Comparison of ENCODE assay signal across 20 mouse cellular contexts in genomic region chr4:89279641-89280040, GRCm38 (mm10). TPM values are rescaled to one million over a fixed set of nuclear protein-coding genes. Genes with fewer than 3 reads are reported as not detected.
DNase-seq lines count a peak whose midpoint lies in the region; ATAC-seq lines count a peak whose summit lies in the region.
"Had no signal": no experiment of that assay in that cellular context is flagged by ENCODE, and none has a peak within 500 bp of the region (broad histone marks: within the 10 kb centered on the region; RNA-seq: fewer than 3 reads in every experiment).

No protein-coding gene starts in this region.

- peak; percentile 10 for DNase-seq in neural tube, embryonic 11.5 days (ENCODE audit: low spot score)
- DNase-seq in heart, postnatal 10 days: no peak
- DNase-seq: adrenal gland, adult 2 months; adrenal gland, postnatal 10 days; adrenal gland, postnatal 25 days; cerebellum, adult 11-12 months; cerebellum, adult 2 months; cerebellum, adult 9-10 months; cerebellum, postnatal 25 days; forebrain, postnatal 0 days had no signal

- 0% methylated on average over 2 of the region's 2 CpGs for WGBS in neural tube, embryonic 11.5 days
- WGBS in neural tube, embryonic 15.5 days: 0% methylated on average over 2 of the region's 2 CpGs

- no peak overlapping the region for H3K4me2 ChIP-seq in neural tube, embryonic 11.5 days (ENCODE audit: low read depth)
- no peak overlapping the region for H3K4me2 ChIP-seq in neural tube, embryonic 15.5 days
- H3K4me2 ChIP-seq: embryonic facial prominence, embryonic 12.5 days; forebrain, embryonic 13.5 days; forebrain, embryonic 15.5 days had no signal

- H3K4me1 ChIP-seq in megakaryocyte, embryonic 14.5 days: peaks cover 50% of the 10 kb centered on the region
- no peaks in the 10 kb centered on the region for H3K4me1 ChIP-seq in neural tube, embryonic 11.5 days (ENCODE audit: control insufficient read depth, insufficient read depth, low read length)
- H3K4me1 ChIP-seq in neural tube, embryonic 15.5 days: no peaks in the 10 kb centered on the region

- no peak for ATAC-seq in megakaryocyte, adult 5-6 weeks (ENCODE audit: poor library complexity, severe bottlenecking)
- ATAC-seq in neural tube, embryonic 11.5 days (ENCODE audit: insufficient read depth, low FRiP score, low TSS enrichment): no peak
- ATAC-seq in neural tube, embryonic 15.5 days (ENCODE audit: low FRiP score): no peak
- ATAC-seq: forebrain, embryonic 13.5 days; forebrain, embryonic 15.5 days; forebrain, postnatal 0 days had no signal

- H3K27ac ChIP-seq in neural tube, embryonic 11.5 days (ENCODE audit: low read depth, low read length): no peak overlapping the region
- no peak overlapping the region for H3K27ac ChIP-seq in neural tube, embryonic 15.5 days (replicated peaks)
- H3K27ac ChIP-seq: embryonic facial prominence, embryonic 10.5 days; embryonic facial prominence, embryonic 12.5 days; forebrain, embryonic 13.5 days; forebrain, embryonic 15.5 days had no signal

- H3K36me3 ChIP-seq in megakaryocyte, embryonic 14.5 days (replicated peaks; ENCODE audit: low read length): peaks cover 15% of the 10 kb centered on the region
- no peaks in the 10 kb centered on the region for H3K36me3 ChIP-seq in neural tube, embryonic 11.5 days (ENCODE audit: control insufficient read depth, insufficient read depth, low read length)
- H3K36me3 ChIP-seq in neural tube, embryonic 15.5 days: no peaks in the 10 kb centered on the region
- H3K36me3 ChIP-seq: embryonic facial prominence, embryonic 10.5 days; embryonic facial prominence, embryonic 12.5 days; forebrain, embryonic 15.5 days had no signal

- peaks cover 66% of the 10 kb centered on the region for H3K27me3 ChIP-seq in megakaryocyte, embryonic 14.5 days (replicated peaks)
- peaks cover 96% of the 10 kb centered on the region for H3K27me3 ChIP-seq in neural tube, embryonic 11.5 days (ENCODE audit: control insufficient read depth, insufficient read depth, low read length)
- peaks cover 91% of the 10 kb centered on the region for H3K27me3 ChIP-seq in neural tube, embryonic 15.5 days (replicated peaks)

- peak overlapping the region; percentile 83 for H3K4me3 ChIP-seq in megakaryocyte, embryonic 14.5 days (replicated peaks)
- H3K4me3 ChIP-seq in neural tube, embryonic 11.5 days (ENCODE audit: low read depth, low read length): no peak overlapping the region
- H3K4me3 ChIP-seq in neural tube, embryonic 15.5 days (replicated peaks): no peak overlapping the region
- H3K4me3 ChIP-seq: embryonic facial prominence, embryonic 10.5 days; embryonic facial prominence, embryonic 12.5 days; forebrain, embryonic 13.5 days; forebrain, embryonic 15.5 days had no signal

- intact Hi-C loops in heart, postnatal 10 days (cut with DNase I): loop anchor here (2.0 to 5.0 kb wide), 2 partner anchors 15 to 132 kb away; partner anchors contain the start of gene Cdkn2a

- 0 out of 2 replicates have a peak, but pooled peaks cover 5% of the 10 kb centered on the region for H3K9me3 ChIP-seq in megakaryocyte, embryonic 14.5 days
- H3K9me3 ChIP-seq in neural tube, embryonic 11.5 days (ENCODE audit: control insufficient read depth, low read length): no peaks in the 10 kb centered on the region
- no peaks in the 10 kb centered on the region for H3K9me3 ChIP-seq in neural tube, embryonic 15.5 days (replicated peaks)
- H3K9me3 ChIP-seq: embryonic facial prominence, embryonic 10.5 days; embryonic facial prominence, embryonic 12.5 days; forebrain, embryonic 13.5 days; forebrain, embryonic 15.5 days had no signal

- H3K9ac ChIP-seq in neural tube, embryonic 11.5 days (ENCODE audit: low read length): no peak overlapping the region
- H3K9ac ChIP-seq in neural tube, embryonic 15.5 days (replicated peaks): no peak overlapping the region
- H3K9ac ChIP-seq: embryonic facial prominence, embryonic 12.5 days; forebrain, embryonic 13.5 days; forebrain, embryonic 15.5 days; forebrain, postnatal 0 days had no signal

RNA-seq across cellular contexts. Expression of gene Cdkn2a, which starts 14.8 kb away (rescaled TPM):
- polyA plus RNA-seq in megakaryocyte, embryonic 14.5 days (2012; ENCODE audit: insufficient read depth, low replicate concordance): 232 and 254 TPM in 2 replicates
- total RNA-seq in megakaryocyte, adult 5-6 weeks (2015): not detected in 2 replicates
- total RNA-seq in megakaryocyte, adult 5-6 weeks (2017): not detected in 2 replicates
- not detected in 2 replicates for polyA plus RNA-seq in neural tube, embryonic 11.5 days (2014; fragmentation: Nextera tagmentation; extraction: Ambion mirVana)
- polyA plus RNA-seq in neural tube, embryonic 15.5 days (2015; fragmentation: Nextera tagmentation; extraction: Ambion mirVana): not detected in 2 replicates
- total RNA-seq in heart, postnatal 10 days (2021): under 1 TPM; 0.40 to 0.89 TPM
- total RNA-seq: forebrain, postnatal 0 days had no signal
- polyA plus RNA-seq: C2C12; cerebellum, adult 2 months; embryonic facial prominence, embryonic 10.5 days; embryonic facial prominence, embryonic 12.5 days; embryonic facial prominence, embryonic 14.5 days; forebrain, embryonic 11.5 days; forebrain, embryonic 13.5 days; forebrain, embryonic 15.5 days; forebrain, postnatal 0 days had no signal

RNA-seq across cellular contexts. Expression of gene Cdkn2b, which starts 31.2 kb away (rescaled TPM):
- 24.7 and 31.6 TPM in 2 replicates for polyA plus RNA-seq in megakaryocyte, embryonic 14.5 days (2012; ENCODE audit: insufficient read depth, low replicate concordance)
- not detected in 2 replicates for total RNA-seq in megakaryocyte, adult 5-6 weeks (2015)
- 0.41 TPM in 1 of 2 replicates, not detected in the other for total RNA-seq in megakaryocyte, adult 5-6 weeks (2017)
- polyA plus RNA-seq in neural tube, embryonic 11.5 days (2014; fragmentation: Nextera tagmentation; extraction: Ambion mirVana): 0.46 and 0.76 TPM in 2 replicates
- polyA plus RNA-seq in neural tube, embryonic 15.5 days (2015; fragmentation: Nextera tagmentation; extraction: Ambion mirVana): 0.93 and 2.3 TPM in 2 replicates
- under 1 TPM; 0.55 to 0.87 TPM for total RNA-seq in heart, postnatal 10 days (2021)
- polyA plus RNA-seq: C2C12 had no signal

Comparison
In these comparisons a context has a peak if more than half of its experiments do, and no peak if none do; other contexts are left out.
1. RNA of gene Cdkn2a, which starts 14.8 kb away (polyA plus RNA-seq): 232 to 254 TPM in megakaryocyte, embryonic 14.5 days; not detected in neural tube, embryonic 11.5 days and not detected in neural tube, embryonic 15.5 days; every median in the first group is over 100 times any median in the second.